Comparison of ENCODE assay signal across 26 mouse cellular contexts in genomic region chr2:18772413-18772812, GRCm38 (mm10).
DNase-seq lines count a peak whose midpoint lies in the region; ATAC-seq and TF ChIP-seq lines count a peak whose summit lies in the region.
"Had no signal": no experiment of that assay in that cellular context is flagged by ENCODE, and none has a peak within 500 bp of the region (broad histone marks: within the 10 kb centered on the region; RNA-seq: fewer than 3 reads in every experiment).

No protein-coding gene starts in this region.

- no peaks in the 10 kb centered on the region for H3K36me3 ChIP-seq in liver, embryonic 12.5 days
- H3K36me3 ChIP-seq: embryonic facial prominence, embryonic 13.5 days; heart, embryonic 15.5 days; hindbrain, embryonic 10.5 days; intestine, embryonic 15.5 days had no signal

- peak overlapping the region; percentile 13 for H3K4me3 ChIP-seq in bone marrow macrophage, adult 2 months (ENCODE audit: insufficient read depth, low read length)
- no peak overlapping the region for H3K4me3 ChIP-seq in liver, embryonic 12.5 days
- H3K4me3 ChIP-seq: embryonic facial prominence, embryonic 13.5 days; forebrain, embryonic 13.5 days; gastrocnemius, adult 2 months; heart, adult 2 months; heart, embryonic 15.5 days; hindbrain, embryonic 10.5 days; intestine, embryonic 15.5 days had no signal

- H3K4me2 ChIP-seq in liver, embryonic 12.5 days, result no peak overlapping the region
- H3K4me2 ChIP-seq: embryonic facial prominence, embryonic 13.5 days; forebrain, embryonic 13.5 days; heart, embryonic 11.5 days; heart, embryonic 15.5 days; hindbrain, embryonic 14.5 days; intestine, embryonic 15.5 days had no signal

- no peaks in the 10 kb centered on the region for H3K9me3 ChIP-seq in liver, embryonic 12.5 days (replicated peaks)
- H3K9me3 ChIP-seq: embryonic facial prominence, embryonic 13.5 days; forebrain, embryonic 13.5 days; heart, embryonic 15.5 days; intestine, embryonic 15.5 days had no signal

- DNase-seq in heart, adult 11 months, result peak; percentile 23
- DNase-seq in heart, postnatal 25 days (ENCODE audit: low spot score), result no peak
- peak; percentile 61 for DNase-seq in 3T3-L1 (ENCODE audit: low read depth, low spot score)
- DNase-seq in urinary bladder, adult 2 months (ENCODE audit: low spot score), result no peak
- no peak for DNase-seq in thymus, postnatal 36 days
- DNase-seq: adrenal gland, adult 2 months; adrenal gland, postnatal 25 days; cerebellum, adult 11 months; cerebellum, adult 8-10 months; cerebellum, postnatal 14 days; gastrocnemius, adult 2 months; gastrocnemius, postnatal 36 days; heart, adult 2 months; heart, postnatal 14 days; kidney, adult 18-20 months had no signal

- WGBS in liver, embryonic 12.5 days (ENCODE audit: insufficient replicate concordance), result 72% methylated on average over 8 of the region's 8 CpGs

- ATAC-seq in megakaryocyte, adult 5-6 weeks (ENCODE audit: poor library complexity, severe bottlenecking), result peak; percentile 49; the same call in 1 of the 2 replicates
- ATAC-seq in liver, embryonic 12.5 days, result no peak
- ATAC-seq: forebrain, embryonic 13.5 days; intestine, embryonic 15.5 days had no signal

- peaks cover 15% of the 10 kb centered on the region for H3K4me1 ChIP-seq in bone marrow macrophage, adult 2 months (ENCODE audit: control insufficient read depth, insufficient read depth, low read length)
- no peaks in the 10 kb centered on the region for H3K4me1 ChIP-seq in liver, embryonic 12.5 days
- H3K4me1 ChIP-seq: embryonic facial prominence, embryonic 13.5 days; forebrain, embryonic 13.5 days; hindbrain, embryonic 10.5 days; intestine, embryonic 15.5 days had no signal

- no peak overlapping the region for H3K9ac ChIP-seq in liver, embryonic 12.5 days
- H3K9ac ChIP-seq: embryonic facial prominence, embryonic 13.5 days; forebrain, embryonic 13.5 days; heart, embryonic 15.5 days; hindbrain, embryonic 14.5 days; intestine, embryonic 15.5 days had no signal

- TF ChIP-seq CTCF in bone marrow macrophage, adult 2 months (IDR thresholded peaks at IDR 0.05; ENCODE audit: low read depth, low read length), result no peak

- TF ChIP-seq POLR2A in bone marrow macrophage, adult 2 months (IDR thresholded peaks at IDR 0.05; ENCODE audit: borderline replicate concordance, low read depth, low read length), result no peak

- H3K27me3 ChIP-seq in liver, embryonic 12.5 days (replicated peaks), result peaks cover under 1% of the 10 kb centered on the region; the same call in 1 of the 2 replicates
- H3K27me3 ChIP-seq: CH12.LX; embryonic facial prominence, embryonic 13.5 days; heart, embryonic 15.5 days; intestine, embryonic 15.5 days had no signal

- H3K27ac ChIP-seq in bone marrow macrophage, adult 2 months (ENCODE audit: insufficient read depth, low read depth, low read length), result peak overlapping the region; percentile 34; the same call in 1 of the 2 replicates
- no peak overlapping the region for H3K27ac ChIP-seq in liver, embryonic 12.5 days
- H3K27ac ChIP-seq: embryonic facial prominence, embryonic 13.5 days; forebrain, embryonic 13.5 days; gastrocnemius, adult 2 months; heart, adult 2 months; heart, embryonic 15.5 days; hindbrain, embryonic 10.5 days; hindbrain, embryonic 14.5 days; intestine, embryonic 15.5 days had no signal

- intact Hi-C loops in heart, postnatal 25 days (cut with DNase I), result no loop called here

Comparison
In these comparisons a context has a peak if more than half of its experiments do, and no peak if none do; other contexts are left out.
1. DNase-seq: peak in heart, adult 11 months (single experiment) and 3T3-L1 (single experiment); none in heart, postnatal 25 days (single experiment), urinary bladder, adult 2 months (single experiment) and thymus, postnatal 36 days (0 of 2).